Mouse (Mus musculus) thymus, postnatal 36 days (tissue): ENCODE data around the gene Ltk.

Experiments used
- DNase-seq, 2 experiments: peaks; one replicate each; pipeline ENCODE4 v3.0.0; 2022; ENCODE audit warnings: mixed read lengths in 2 of 2

Ltk gene

GRCm38 (mm10) chr2:119760251-119760650, at the start of gene Ltk:
Gene Ltk, minus strand, starts transcription at chr2:119760431.
- no peak for DNase-seq

GRCm38 (mm10) chr2:119808881-119809280, 48.6 kb upstream of the Ltk start:
- no peak for DNase-seq

GRCm38 (mm10) chr2:119808438-119808837, 48.2 kb upstream of the Ltk start:
- no peak for DNase-seq

GRCm38 (mm10) chr2:119805536-119805935, 45.3 kb upstream of the Ltk start:
- no peak for DNase-seq

- no peak for DNase-seq
These were observed 44.5 kb upstream of the Ltk start for GRCm38 (mm10) chr2:119804776-119805175.

- DNase-seq = no peak
These were observed 44.0 kb upstream of the Ltk start for GRCm38 (mm10) chr2:119804275-119804628.

GRCm38 (mm10) chr2:119803618-119804274, 43.5 kb upstream of the Ltk start:
- no peak for DNase-seq

- DNase-seq = no peak
These were observed 42.8 kb upstream of the Ltk start for GRCm38 (mm10) chr2:119802767-119803617.

GRCm38 (mm10) chr2:119800876-119801846, 40.9 kb upstream of the Ltk start:
- no peak for DNase-seq

GRCm38 (mm10) chr2:119799961-119800550, 39.8 kb upstream of the Ltk start:
- DNase-seq = peak; percentile 47 to 50

- peak; percentile 46 to 56 for DNase-seq
These were observed 39.1 kb upstream of the Ltk start for GRCm38 (mm10) chr2:119799181-119799960.

GRCm38 (mm10) chr2:119798246-119798927, 38.2 kb upstream of the Ltk start:
- DNase-seq = peak; percentile 32 to 35

GRCm38 (mm10) chr2:119797279-119797783, 37.1 kb upstream of the Ltk start, which contains the start of gene Tyro3:
Gene Tyro3, plus strand, starts transcription at chr2:119797733.
- DNase-seq = no peak

GRCm38 (mm10) chr2:119789996-119790395, 29.8 kb upstream of the Ltk start:
- no peak for DNase-seq

GRCm38 (mm10) chr2:119787206-119787883, 27.1 kb upstream of the Ltk start, which contains the start of gene Rpap1:
Gene Rpap1, minus strand, starts transcription at chr2:119787537.
- DNase-seq = peak; percentile 82 to 83

GRCm38 (mm10) chr2:119767246-119767645, 7.0 kb upstream of the Ltk start:
- peak; percentile 22 to 33 for DNase-seq

- DNase-seq = no peak
These were observed 3.7 kb upstream of the Ltk start for GRCm38 (mm10) chr2:119763924-119764323.

- no peak for DNase-seq
These were observed 2.0 kb upstream of the Ltk start for GRCm38 (mm10) chr2:119762276-119762675.

GRCm38 (mm10) chr2:119758844-119759835, 1.1 kb downstream of the Ltk start:
- peak; percentile 53 to 72 for DNase-seq
